Mouse (Mus musculus): Measurements from ENCODE around the gene Foxp1. TPM values are rescaled to one million over a fixed set of nuclear protein-coding genes. Genes with fewer than 3 reads are reported as not detected.

The Foxp1 gene
- polyA plus RNA-seq, 1 experiment from 2014 or later = 96.6 TPM

DNA sequence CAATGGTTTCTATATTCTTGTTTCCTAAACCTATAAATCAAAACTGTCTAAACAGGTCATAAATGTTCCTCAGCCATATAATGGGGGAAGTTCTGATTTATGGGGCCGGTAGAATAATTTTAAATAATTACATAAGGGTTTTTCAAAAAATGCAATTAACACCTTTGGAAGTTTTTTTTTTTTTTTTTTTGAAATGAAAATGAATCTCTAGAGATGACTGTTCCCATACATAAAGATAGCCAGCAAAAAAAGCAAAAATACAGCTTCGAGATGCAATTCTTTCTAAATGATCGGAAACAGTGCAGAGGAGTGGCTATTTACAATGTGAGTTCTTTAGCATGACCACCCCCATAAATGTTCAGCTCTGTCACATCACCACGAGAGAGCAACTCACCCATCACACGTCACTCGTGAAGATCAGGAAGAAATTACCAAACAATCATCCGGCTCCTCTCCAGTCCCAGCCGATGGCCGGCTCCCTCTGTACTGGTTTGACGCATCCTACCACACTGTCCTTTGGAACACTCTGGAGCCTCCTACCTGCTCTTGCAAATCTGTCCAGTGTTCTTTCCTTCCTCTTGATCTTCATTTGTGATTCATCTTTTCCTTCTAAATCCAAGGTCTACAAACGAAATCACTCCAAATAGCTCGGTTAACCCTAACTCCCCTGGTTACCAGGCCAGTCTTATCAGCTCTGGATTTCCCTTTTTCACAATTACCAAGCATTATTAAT, 478.4 kb downstream of the Foxp1 start:
- Histone ChIP-seq H3K27ac (replicated peaks) (no peak overlapping the region), H3K36me3 (no peaks in the 10 kb centered on the region), H3K4me2 (replicated peaks) (no peak overlapping the region), H3K9ac (replicated peaks) (no peak overlapping the region), H3K9me3 (no peaks in the 10 kb centered on the region), H3K4me1 (peaks cover 6% of the 10 kb centered on the region; the same call in 1 of the 2 replicates), H3K4me3 (no peak overlapping the region), H3K27me3 (no peaks in the 10 kb centered on the region)
- 94% methylated on average over 12 of the region's 12 CpGs for WGBS
- ATAC-seq (ENCODE audit: low FRiP score, low read depth) = no peak

DNA sequence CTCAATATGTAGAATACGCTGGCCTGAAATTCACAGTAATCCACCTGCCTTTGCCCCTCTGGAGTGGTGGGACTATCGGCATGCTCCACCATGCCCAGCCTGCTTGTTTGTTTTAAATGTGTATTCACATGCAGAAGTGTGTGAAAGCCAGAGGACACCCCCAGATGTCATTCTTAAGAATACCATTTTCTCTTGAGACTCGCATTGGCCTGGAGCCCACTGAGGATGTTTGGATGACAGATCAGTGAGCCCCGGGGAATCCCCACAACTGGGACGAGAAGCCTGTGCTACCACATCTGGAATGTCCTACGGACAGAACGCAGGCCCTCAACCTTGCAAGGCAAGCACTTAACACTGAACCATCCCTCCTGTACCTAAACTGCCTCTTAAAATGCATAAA, 479.3 kb downstream of the Foxp1 start:
- 77% methylated on average over 7 of the region's 7 CpGs for WGBS
- Histone ChIP-seq H3K36me3 (no peaks in the 10 kb centered on the region), H3K4me3 (no peak overlapping the region), H3K9ac (replicated peaks) (no peak overlapping the region), H3K27ac (replicated peaks) (no peak overlapping the region), H3K4me2 (replicated peaks) (no peak overlapping the region), H3K4me1 (peaks cover 6% of the 10 kb centered on the region; the same call in 1 of the 2 replicates), H3K9me3 (no peaks in the 10 kb centered on the region), H3K27me3 (no peaks in the 10 kb centered on the region)
- ATAC-seq (ENCODE audit: low FRiP score, low read depth) = no peak

GRCm38 (mm10) chr6:99042175-99042954, 480.2 kb downstream of the Foxp1 start:
- Histone ChIP-seq H3K27me3 (no peaks in the 10 kb centered on the region), H3K36me3 (no peaks in the 10 kb centered on the region), H3K9ac (replicated peaks) (no peak overlapping the region), H3K4me1 (peaks cover 6% of the 10 kb centered on the region; the same call in 1 of the 2 replicates), H3K9me3 (no peaks in the 10 kb centered on the region), H3K4me3 (no peak overlapping the region), H3K27ac (replicated peaks) (no peak overlapping the region), H3K4me2 (replicated peaks) (no peak overlapping the region)
- WGBS = 69% methylated on average over 6 of the region's 6 CpGs
- no peak for ATAC-seq (ENCODE audit: low FRiP score, low read depth)

DNA sequence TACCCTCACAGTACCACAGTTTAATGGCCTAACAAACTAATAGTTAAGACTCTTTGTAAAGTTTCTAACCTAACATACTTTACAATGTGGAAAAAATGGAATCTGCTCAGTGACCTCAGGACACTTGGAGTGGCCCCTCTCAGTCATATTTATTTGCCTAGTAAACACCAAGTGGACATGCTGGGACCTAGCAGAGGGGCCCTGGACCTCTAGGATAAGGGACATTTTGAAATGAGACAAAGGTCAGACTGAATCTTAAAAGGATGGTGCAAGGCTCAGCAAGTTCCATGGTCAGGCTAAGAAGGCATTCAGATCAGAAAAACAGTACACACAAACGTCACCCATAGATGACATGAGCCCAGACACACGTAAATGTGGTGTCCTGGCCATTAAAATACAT, 483.5 kb downstream of the Foxp1 start:
- Histone ChIP-seq H3K4me1 (peaks cover 6% of the 10 kb centered on the region; the same call in 1 of the 2 replicates), H3K9ac (replicated peaks) (no peak overlapping the region), H3K27me3 (no peaks in the 10 kb centered on the region), H3K9me3 (no peaks in the 10 kb centered on the region), H3K4me3 (no peak overlapping the region), H3K27ac (replicated peaks) (no peak overlapping the region), H3K4me2 (replicated peaks) (no peak overlapping the region), H3K36me3 (0 out of 2 replicates have a peak, but pooled peaks cover 3% of the 10 kb centered on the region)
- 81% methylated on average over 2 of the region's 2 CpGs for WGBS
- no peak for ATAC-seq (ENCODE audit: low FRiP score, low read depth)

- Histone ChIP-seq H3K27ac (replicated peaks) (no peak overlapping the region), H3K4me3 (no peak overlapping the region), H3K27me3 (no peaks in the 10 kb centered on the region), H3K9ac (replicated peaks) (no peak overlapping the region), H3K36me3 (0 out of 2 replicates have a peak, but pooled peaks cover 3% of the 10 kb centered on the region), H3K9me3 (no peaks in the 10 kb centered on the region), H3K4me2 (replicated peaks) (no peak overlapping the region), H3K4me1 (peaks cover 3% of the 10 kb centered on the region; the same call in 1 of the 2 replicates)
- WGBS = 80% methylated on average over 8 of the region's 8 CpGs
- ATAC-seq (ENCODE audit: low FRiP score, low read depth) = no peak
These were observed 486.8 kb downstream of the Foxp1 start for GRCm38 (mm10) chr6:99035459-99036375.

DNA sequence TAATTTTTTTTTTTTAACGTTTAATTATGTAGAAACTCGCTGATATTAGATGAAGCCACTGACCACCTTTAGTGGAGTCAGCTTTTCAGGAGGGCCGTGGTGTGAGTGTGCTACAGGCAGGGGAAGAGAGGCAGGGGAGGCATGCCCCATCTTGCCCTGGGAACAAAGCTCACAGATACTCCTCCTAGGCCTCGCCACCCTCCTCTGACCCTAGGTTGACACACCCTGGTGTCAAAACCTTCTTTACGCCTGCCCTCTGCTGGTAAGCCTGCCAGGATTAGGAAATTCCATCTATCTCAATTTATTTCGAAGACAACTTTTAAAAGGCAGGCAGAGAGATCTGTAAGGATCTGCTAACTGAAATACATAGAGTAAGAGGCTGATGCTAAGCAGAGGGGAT, 489.5 kb downstream of the Foxp1 start:
- no peak for ATAC-seq (ENCODE audit: low FRiP score, low read depth)
- 0 out of 2 replicates have a peak, but pooled peaks cover 3% of the 10 kb centered on the region for H3K36me3 ChIP-seq
- no peak overlapping the region for H3K4me3 ChIP-seq
- no peaks in the 10 kb centered on the region for H3K27me3 ChIP-seq
- no peak overlapping the region for H3K9ac ChIP-seq (replicated peaks)
- no peak overlapping the region for H3K27ac ChIP-seq (replicated peaks)
- WGBS = 36% methylated on average over 6 of the region's 6 CpGs
- H3K4me1 ChIP-seq = peaks cover 10% of the 10 kb centered on the region; the same call in 1 of the 2 replicates
- no peak overlapping the region for H3K4me2 ChIP-seq (replicated peaks)
- H3K9me3 ChIP-seq = no peaks in the 10 kb centered on the region

DNA sequence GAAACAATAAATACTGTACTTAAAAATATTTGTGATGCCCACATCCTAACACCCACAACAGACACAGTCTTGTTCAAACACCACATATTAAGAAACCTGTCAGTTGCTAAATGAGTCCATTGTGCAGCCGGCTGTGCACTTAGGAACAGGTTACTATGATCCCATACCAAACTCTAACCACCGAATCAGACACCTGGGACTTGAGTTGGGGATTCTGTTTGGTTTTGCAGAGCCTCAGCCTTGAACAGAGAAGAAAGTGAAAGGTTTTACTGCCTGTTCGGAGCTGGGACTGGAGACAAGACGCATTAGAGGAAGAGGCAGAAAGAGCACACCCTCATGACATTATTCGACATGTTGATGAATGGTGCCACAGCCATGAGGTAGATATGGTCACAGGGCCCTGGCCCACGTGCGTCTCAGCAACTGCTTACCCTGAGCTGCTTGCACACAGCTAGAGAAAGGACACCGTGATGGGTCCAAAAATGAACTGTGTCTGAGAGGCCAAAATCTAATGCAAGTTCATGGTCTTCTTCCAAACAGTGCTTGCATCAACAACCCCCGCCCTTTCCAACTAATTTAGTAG, 491.1 kb downstream of the Foxp1 start:
- ATAC-seq (ENCODE audit: low FRiP score, low read depth) = no peak
- 88% methylated on average over 9 of the region's 9 CpGs for WGBS
- Histone ChIP-seq H3K4me2 (replicated peaks) (no peak overlapping the region), H3K27me3 (no peaks in the 10 kb centered on the region), H3K4me1 (peaks cover 20% of the 10 kb centered on the region), H3K9me3 (no peaks in the 10 kb centered on the region), H3K27ac (replicated peaks) (no peak overlapping the region), H3K36me3 (0 out of 2 replicates have a peak, but pooled peaks cover 3% of the 10 kb centered on the region), H3K4me3 (no peak overlapping the region), H3K9ac (replicated peaks) (no peak overlapping the region)

DNA sequence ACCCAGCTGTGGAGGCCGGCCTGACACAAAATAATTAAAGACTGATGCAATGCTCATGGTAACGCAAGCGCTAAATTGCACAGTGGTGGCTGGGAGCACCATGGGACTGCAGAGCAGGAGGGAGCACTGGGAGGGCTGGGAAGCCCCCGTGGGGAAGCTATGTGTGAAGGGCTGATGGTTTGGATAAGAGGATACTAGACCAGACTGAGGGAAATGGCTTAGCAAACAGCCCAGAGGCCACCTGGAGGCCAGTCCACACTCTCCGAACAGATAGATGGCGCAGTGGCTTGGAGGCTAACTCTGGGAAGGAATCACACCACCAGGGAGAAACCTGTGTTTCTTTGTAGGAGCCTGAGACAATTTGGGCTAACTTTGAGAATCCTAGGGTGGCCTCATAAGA, 492.3 kb downstream of the Foxp1 start:
- H3K4me1 ChIP-seq = peaks cover 26% of the 10 kb centered on the region
- H3K4me3 ChIP-seq = no peak overlapping the region
- no peak for ATAC-seq (ENCODE audit: low FRiP score, low read depth)
- 34% methylated on average over 6 of the region's 6 CpGs for WGBS
- H3K9ac ChIP-seq (replicated peaks) = no peak overlapping the region
- no peak overlapping the region for H3K27ac ChIP-seq (replicated peaks)
- H3K36me3 ChIP-seq = 0 out of 2 replicates have a peak, but pooled peaks cover 3% of the 10 kb centered on the region
- no peaks in the 10 kb centered on the region for H3K27me3 ChIP-seq
- H3K4me2 ChIP-seq (replicated peaks) = no peak overlapping the region
- no peaks in the 10 kb centered on the region for H3K9me3 ChIP-seq

GRCm38 (mm10) chr6:99029438-99029837, 493.1 kb downstream of the Foxp1 start:
- Histone ChIP-seq H3K27me3 (no peaks in the 10 kb centered on the region), H3K9ac (replicated peaks) (no peak overlapping the region), H3K4me3 (no peak overlapping the region), H3K9me3 (no peaks in the 10 kb centered on the region), H3K36me3 (no peaks in the 10 kb centered on the region), H3K4me1 (peaks cover 33% of the 10 kb centered on the region), H3K4me2 (replicated peaks) (no peak overlapping the region), H3K27ac (replicated peaks) (no peak overlapping the region)
- 16% methylated on average over 5 of the region's 5 CpGs for WGBS
- no peak for ATAC-seq (ENCODE audit: low FRiP score, low read depth)

DNA sequence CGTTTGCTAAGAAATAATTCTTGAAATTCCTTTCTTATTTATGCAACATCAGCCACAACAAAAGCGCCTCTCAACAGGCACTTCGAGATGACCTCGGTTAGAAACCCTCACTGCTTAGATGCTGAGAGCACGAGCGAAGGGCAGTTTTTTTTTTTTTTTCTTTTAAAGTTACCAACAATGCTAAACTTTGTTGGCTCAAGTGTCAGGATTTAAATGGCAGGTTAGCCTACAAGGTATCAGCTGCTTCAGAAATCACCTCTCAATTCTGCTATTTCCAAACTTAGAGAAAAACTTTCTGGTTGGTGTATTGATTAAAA, 493.6 kb downstream of the Foxp1 start:
- Histone ChIP-seq H3K9ac (replicated peaks) (peak overlapping the region; percentile 77), H3K4me2 (replicated peaks) (peak overlapping the region; percentile 74), H3K27ac (replicated peaks) (peak overlapping the region; percentile 91), H3K27me3 (no peaks in the 10 kb centered on the region), H3K9me3 (no peaks in the 10 kb centered on the region), H3K36me3 (no peaks in the 10 kb centered on the region), H3K4me1 (peaks cover 38% of the 10 kb centered on the region), H3K4me3 (peak overlapping the region; percentile 66)
- no peak for ATAC-seq (ENCODE audit: low FRiP score, low read depth)
- under 1% methylated on average over 6 of the region's 6 CpGs for WGBS

DNA sequence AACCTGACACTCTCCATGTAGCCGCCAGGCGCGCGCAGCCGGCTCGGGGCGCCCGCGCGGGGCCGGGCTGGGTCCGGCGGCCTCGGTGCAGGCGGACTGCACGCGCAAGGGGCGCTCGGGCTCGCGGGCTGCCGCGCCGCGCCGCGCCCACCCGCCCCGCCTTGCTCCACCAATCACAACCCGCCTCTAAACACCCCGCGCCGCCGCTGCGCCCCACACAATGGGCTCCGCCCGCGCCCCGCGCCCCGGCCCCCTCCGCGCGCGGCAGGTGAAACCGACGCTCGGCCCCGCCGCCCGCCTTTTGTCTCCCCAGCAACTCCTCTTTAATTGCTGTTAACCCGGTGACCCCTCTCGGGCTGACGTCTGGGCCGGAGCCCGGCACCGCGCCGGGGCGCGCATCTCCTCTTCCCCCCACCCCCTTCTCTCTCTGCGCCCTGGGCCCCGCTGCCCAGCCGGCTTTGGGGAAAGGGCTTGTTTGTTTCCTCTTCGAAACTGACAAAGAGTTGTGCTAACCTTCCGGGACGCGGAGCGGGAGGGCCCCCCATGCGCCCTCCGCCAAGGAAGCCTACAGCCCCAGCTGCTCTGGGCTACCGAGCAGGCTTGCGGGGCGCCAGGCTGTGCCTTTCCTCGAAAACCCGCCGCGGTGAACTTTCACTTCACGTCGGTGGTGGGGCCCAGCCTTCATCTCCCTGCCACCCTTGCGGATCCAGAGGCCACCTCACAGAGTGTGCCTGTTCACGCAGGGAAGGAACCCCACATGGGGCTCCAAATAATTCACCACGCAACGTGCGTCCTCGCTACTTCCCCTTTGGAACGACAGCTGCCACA, 494.1 kb downstream of the Foxp1 start:
- Histone ChIP-seq H3K27me3 (no peaks in the 10 kb centered on the region), H3K9ac (replicated peaks) (peak overlapping the region; percentile 77), H3K4me3 (peak overlapping the region; percentile 66), H3K27ac (replicated peaks) (peak overlapping the region; percentile 91), H3K36me3 (no peaks in the 10 kb centered on the region), H3K4me1 (peaks cover 42% of the 10 kb centered on the region), H3K4me2 (replicated peaks) (peak overlapping the region; percentile 74), H3K9me3 (no peaks in the 10 kb centered on the region)
- under 1% methylated on average over 49 of the region's 87 CpGs for WGBS
- ATAC-seq (ENCODE audit: low FRiP score, low read depth) = peak; percentile 96
